Mouse (Mus musculus) CD4-positive, CD25-positive, alpha-beta regulatory T cell, adult 4 months (primary cell): ENCODE results near the gene Hlcs. TPM values are rescaled to one million over a fixed set of nuclear protein-coding genes. Genes with fewer than 3 reads are reported as not detected.

Source experiments
- ATAC-seq: one replicate; pipeline ENCODE4 v1.8.0; 2017
- polyA plus RNA-seq, 2 experiments: library from polyadenylated mRNA; unstranded; fragments of 100-300 nt; shearing (Covaris generic); gene quantifications; one replicate each; pipeline ENCODE4 v1.2.1; 2017

The Hlcs gene
- polyA plus RNA-seq, 2 experiments from 2014 or later, result 7.3 to 9.3 TPM

DNA sequence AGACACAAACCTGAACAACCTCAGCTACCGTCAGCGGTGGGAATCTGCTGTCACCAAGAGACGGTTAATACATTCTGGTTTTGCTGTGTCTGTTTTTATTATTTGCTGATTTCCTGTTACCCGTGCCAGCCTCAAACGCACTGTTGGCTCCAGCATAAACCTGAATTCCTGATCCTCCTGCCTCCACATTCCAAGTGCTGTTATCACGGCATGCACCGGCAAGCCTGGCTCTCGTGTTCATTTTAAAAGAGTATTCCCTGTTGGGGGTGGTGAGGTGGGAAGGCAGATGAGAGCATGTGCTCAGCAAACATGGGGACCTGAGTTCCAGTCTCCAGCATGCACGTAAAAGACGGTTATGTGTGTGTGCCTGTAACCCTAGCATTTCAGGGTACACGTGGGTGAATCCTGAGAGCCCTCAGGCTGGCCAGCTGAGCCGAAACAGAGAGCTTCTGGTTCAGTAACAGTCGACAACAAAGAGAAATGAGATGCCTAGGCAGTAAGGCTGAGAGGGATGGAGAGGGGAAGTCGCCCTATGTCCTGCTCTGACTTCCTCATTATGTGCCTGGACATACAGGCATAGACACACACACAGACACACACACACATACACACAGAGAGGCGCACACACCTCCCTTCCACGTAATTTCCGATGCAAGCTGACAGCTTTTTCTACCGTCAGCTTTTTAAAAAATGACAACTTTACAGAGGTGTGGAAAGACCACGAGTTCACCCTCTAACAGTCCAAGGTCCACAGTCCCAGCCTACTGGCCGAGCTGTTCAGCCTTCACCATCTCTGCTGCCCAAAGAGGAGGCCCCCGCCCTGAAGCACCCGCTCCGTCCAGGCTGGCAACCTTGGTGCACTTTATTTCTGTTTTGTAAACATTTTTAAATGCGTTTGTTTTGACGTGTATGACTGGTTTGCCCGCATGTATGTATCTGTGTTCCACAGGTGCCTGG is 107.6 kb downstream of the Hlcs start:
- no peak for ATAC-seq

DNA sequence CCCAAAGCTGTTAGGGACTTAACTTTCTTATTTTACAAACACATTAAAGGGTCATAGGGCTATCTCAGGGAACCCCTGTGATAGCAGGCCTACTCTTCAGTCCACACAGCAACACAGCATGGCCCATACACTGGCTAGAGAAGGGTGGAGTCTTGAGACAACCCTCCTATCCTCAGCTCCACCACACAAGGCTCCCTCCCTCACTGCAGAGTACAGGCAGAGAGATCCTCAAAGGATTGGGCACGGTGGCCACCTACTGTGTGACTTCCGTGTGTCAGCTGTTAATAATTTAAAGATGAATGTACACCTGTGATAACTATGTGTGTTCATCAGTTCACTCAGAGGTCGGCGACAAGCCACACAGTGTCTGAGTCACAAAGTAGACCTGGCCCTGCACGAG is 112.0 kb downstream of the Hlcs start:
- no peak for ATAC-seq

DNA sequence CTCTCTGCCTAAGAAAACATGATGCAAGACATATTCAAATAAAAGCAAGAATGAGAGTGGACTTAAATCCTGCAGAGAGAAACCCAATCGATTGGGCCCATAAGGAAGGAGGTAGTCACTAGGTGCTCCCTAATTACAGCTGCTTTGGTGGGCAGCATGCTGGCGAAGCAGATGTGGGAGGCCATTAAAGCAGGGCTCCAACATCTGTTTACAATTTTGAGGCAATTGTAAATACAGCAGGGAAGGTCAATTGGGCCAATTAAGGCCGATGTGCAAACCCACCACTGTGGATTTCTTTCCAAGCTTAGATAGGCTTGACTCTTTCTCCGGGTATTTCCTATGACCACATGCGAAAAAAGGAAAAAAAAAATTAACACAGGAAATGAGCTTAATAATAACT is 117.5 kb downstream of the Hlcs start:
- ATAC-seq, result no peak

DNA sequence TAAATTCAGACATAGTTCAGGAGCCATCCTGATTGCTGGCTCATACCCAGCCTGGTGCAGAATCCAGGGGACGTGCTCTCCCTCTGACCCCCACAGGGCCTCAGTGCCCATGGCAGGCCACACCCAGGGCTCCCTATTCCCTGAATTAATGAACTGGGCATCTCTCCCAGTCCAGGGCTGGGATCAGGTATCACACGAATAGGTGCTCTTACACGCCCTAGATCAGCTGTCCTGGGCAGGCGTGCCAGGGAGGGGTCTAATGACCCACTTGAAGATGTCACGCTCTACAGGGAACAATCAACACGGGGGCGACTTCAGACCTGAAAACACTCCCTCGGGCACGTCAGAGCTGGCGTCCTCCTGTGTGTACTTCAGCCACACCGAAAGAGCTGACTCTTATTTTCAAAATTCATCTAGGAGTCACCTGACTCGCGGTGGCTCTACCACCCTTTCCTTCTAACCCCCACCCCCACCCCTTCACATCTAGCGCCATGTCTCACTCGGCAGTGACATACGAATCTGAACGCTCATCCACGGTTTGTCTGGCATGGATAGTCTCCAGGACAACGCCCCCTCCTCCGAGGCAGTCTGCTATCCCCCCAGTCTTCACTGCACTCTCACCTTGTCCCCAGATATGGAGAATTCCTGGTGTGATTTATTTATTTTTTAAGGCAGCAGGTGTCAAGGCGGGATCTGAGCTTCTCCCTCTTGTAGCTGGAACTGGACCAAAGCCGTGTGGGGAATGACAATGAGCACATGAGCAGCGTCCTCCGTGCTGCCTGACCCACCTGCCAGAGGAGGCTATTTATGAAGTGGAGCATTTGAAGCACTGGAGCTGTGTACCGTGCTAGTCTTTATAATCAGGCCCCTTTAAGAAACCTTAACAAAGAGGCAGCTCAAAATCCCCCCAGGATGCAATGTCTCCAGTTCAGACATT is 121.7 kb downstream of the Hlcs start:
- ATAC-seq, result no peak

DNA sequence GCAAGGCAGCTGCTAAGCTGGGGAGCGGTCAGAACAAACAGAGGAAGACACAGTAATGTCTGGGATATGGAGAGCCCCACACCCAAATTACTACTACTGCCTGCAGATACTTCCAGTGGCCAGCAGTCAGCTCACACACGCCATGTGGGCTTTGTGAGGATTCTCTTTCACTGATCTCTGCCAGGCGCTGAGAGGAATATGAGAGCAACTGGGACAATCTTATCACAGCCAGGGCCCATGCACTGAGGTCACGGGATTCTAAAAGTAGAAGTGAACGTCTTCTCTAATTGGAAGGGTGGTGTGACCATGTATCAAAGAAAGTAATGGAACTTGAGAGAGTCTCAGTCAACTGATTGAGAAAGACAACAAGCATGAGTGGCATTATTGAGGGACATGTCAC is 123.1 kb downstream of the Hlcs start:
- no peak for ATAC-seq

DNA sequence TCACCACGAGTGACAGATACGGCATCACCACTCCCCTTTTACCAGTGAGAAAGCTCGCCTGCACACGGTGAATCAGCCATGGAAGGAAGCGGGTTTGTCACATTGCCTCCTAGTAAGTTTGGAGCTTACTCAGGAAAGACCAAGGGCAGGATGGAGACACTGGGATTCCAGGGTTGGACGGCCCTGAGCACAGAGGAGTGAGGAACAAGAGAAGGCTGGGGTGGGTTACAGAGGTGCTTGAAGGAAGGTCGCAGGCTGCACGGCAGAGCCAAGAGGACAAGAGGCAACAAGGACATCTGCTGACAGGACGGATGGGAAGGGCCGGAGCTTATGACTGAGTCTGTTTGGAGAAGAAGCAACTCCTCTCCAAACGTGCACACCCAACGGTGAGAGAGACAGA is 126.8 kb downstream of the Hlcs start:
- no peak for ATAC-seq

DNA sequence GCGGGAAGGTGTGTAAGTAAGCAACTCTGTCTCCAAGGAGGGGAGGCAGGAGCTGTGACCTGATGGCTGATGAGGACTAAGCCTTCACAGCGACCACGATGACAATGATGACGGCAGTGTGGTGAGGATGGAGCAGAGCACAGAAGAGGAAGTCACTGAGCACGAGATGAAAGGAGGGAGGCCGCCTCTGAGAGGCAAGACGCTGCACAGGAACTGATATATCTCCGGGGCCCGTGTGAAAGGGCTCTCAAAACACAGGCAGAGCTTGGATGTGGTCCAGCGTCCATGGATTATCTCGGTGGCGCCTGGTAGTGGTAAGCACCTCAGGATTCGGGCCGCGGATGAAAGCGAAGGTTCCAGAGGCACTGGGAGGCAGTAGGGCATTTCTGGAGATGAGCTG is 127.9 kb downstream of the Hlcs start:
- ATAC-seq, result peak; percentile 98

DNA sequence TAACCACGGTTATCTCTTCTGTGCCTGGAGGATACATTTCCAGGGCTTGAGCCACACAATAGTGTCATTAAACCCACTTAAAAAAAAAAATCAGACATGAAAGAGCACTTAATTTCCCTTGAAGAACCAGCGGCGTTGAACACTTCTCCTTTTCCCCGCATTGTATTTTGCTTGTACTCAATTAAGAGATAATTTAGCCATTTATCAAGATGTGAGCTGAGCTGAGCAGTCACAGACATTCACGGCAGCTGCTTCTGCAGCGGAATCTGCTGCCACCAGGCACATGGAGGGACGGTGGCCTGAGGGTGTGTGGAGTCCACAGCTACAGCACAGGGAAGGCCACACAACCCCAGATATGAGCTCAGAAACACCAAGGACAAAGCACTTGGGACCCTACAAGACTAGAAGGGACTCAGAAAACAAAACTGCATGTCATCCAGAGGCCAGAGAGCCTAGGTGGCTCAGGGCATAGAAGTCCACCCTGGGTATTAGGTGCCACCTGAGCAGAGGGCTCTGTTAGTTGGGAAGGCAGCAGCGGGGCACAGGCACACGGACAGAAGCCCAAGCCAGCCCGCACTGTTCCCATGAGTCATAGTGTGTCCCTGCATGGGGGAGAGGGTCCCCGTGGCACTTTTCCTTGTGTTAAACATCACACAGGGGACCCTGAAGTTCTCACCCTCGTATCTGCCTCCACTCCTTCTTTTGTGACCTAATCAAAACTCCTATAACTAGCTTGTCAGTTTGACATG is 133.1 kb downstream of the Hlcs start:
- ATAC-seq, result no peak

DNA sequence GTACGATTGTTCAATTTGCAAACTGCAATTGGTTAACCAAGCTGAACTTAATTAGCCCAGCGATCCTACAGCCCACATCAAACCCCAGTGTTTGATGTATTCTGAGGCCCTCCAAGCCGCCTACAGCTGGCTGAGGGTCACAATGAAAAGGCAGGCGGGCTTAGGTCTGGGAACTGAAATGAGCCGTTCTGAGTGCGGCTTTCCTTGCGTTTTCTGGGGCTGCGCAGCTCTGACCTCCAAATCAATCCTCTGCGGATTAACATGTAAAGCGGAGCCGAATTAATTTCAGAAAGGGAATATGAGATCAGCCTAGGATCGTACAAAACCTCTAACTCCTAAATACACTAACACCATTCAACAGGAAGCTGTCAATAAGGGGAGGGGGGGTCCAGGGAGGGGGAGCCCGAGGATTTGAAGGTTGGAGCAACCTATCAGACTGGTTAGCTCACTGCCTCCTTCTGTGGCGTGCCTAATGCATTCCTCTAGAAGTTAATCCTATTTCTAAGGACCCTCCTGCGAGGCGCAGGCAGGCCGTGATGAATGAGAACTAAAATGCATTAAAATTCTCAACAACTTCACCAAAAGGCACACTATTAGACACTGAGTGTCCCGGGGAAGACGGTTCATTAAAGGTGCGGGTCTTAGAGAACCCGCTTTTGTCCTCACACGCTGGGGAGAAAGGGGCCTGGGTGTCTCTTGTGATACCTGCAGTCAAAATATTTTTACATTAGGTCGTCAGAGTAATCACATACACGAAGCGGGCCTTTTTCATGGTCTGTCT is 133.8 kb downstream of the Hlcs start:
- ATAC-seq, result no peak

DNA sequence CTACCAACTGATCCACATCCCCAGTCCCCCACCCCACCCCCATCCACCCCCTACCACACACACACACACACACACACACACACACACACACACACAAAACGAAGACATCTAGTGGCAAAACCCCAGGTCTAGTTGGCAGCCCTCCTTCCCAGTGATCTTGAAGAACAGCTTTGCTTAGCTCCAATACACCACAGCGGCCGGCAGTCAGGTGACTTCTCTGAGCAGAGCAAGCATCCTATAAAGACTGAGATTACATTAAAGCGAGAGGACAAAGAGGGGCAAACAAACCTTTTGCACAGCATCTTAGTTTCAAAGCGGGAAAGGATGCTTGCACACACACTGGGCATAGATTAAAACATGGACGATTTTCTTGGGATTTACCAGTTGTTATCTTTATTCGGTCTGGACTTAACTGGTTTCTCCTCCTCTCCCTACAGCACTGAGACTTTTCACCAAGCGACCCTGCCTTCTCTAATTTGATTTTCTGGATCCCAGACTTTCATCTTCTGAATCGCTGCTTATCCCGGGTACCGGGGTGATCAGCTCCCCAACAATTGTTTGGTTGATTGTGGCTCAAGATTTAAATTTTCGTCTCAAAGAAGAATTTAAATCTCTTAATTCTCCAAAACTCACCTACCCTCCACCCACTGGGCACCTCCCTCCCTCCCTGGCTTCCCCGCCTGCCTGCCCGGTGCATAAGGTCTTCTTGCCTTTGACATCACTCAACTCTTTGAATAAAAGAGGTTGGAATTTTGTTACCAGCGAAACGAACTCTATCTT is 134.7 kb downstream of the Hlcs start:
- ATAC-seq, result no peak

DNA sequence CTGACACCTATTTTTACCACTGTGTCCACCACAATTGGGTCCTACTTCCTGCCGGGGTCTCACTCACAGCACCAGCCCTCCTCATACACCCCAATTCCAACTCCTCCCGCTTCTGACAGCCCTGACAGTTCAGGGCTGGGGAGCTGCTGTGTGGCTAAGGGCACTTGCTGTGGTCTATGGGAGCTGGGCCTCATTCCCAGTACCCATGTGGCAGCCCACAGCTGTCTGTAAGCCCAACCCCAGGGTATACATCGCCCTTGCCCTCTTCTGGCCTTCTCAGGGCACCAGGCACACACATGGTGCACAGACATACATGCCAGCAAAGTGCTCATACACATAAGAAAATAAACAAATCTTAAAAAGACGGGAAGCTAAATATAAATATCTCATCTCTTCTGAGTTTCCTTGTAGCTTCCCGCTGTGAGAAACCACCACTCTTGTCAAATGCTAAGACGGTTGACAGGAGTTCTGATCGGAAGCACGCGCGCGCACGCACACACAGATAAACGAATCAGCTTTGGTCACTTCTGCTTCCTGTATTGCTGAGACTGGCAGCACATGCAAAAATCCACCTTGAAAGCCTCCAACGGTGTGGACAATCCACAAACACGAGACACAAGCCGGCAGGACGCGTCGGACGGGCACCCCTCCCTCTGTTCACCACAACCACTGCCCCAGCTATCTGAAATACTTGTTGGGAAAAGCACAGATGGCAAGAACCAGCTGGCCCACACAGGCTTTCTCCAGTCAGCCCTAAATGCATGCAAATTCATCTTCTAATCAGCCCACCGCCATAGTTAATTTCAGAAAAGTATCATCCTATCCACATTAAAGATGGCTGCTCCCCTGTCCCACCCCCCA is 136.1 kb downstream of the Hlcs start:
- ATAC-seq, result no peak

DNA sequence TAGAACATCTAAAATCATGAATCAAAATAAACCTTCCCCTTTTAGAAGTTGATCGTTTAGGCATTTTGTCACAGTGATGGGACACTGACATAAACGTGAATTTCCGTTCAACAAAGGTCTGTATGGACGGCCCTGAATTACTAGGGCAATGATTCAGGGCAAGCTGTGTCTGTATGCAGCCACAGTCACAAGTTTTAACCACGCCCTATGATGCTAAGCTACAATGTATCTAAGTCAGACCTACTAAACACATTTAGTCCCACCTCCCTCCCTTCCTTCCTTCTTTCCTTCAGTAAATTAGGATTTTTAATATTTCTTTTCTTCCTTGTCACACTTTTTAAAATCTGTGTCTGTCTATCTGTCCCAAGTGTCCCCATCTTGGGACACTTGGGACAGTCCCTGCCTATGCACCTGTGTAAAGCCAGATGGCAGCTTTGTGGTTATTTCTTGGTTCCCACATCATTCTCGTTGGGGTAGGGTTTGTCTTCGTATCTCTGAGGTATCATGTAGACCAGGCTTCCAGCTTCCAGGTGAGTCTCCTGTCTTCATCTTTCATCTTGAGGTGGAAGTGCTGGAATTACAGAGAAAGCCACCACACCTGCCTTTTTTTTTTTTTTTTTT is 137.9 kb downstream of the Hlcs start:
- ATAC-seq, result no peak

DNA sequence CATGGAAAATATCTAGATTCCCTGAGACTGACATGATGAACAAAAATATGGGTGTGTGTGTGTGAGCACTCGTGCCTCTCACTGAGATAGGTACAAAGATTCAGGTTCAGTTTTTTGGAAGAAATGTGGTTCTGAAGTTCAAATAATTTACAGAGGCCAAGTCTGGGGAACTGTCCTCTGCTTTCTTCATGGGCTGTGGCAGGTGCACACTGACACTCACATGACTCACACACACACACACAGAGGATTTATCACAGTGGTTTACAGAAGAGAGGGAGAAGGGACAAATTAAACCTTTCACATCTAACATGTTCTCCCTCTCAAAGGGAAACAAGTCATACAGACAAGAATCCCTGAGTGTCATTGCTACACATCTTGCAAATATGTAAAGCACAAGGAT is 140.0 kb downstream of the Hlcs start:
- ATAC-seq, result no peak

DNA sequence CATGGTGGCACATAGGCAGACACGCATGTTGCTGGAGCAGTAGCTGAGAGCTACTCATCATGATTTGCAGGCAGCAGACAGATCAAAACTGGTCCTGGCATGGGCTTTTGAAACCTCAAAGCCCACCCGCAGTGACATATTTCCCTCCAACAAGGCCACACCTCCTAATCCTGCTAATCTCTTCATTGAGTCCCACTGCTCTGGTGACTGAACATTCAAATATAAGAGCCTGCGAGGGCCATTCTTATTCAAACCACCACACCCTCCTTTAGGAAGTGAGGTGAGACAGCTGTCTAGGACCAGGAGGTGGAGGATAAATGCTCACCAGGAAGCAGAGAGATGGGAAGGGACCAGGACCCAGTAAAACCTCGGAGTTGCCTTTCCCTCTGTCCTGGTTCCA is 143.2 kb downstream of the Hlcs start:
- ATAC-seq, result no peak

DNA sequence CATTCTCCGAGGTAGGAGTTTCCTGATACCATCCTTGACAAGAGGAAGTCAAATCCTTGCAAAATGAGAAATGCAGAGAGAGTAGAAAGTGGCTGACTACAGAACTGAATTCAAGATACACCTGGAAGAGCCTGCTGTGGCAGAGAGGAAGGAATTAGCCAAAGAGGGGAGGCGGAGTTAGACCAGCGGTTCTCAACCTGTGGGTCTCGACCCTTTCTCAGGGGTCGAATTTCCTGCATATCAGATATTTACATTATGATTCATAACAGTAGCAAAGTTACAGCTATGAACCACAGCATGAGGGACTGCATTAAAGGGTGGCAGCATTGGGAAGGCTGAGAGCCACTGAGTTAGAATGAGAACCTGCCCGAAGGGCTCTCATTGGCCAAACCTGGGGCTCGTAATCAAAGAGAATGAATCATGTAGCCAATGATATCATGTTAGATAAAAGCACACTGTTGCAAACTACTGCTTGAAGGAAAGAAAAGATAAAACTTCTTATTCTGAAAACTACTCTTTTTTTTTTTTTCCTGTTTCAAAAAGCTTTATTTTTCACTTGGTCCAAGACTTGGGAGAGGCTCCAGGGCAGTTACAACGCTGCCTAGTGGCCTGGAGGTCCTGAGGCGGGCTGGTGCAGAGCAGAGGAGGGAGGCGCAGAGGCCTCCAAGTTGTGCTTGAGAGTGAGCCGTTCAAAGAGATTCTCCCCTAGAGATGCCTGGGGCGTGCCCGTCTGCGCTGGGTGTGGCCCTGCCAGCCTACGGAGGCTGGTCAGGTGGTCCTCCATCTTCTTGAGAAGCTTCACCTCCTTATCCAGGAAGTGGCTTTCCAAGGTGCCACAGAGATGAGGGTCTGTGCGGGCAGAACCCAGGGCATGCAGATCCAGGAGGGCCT is 144.5 kb downstream of the Hlcs start:
- no peak for ATAC-seq

DNA sequence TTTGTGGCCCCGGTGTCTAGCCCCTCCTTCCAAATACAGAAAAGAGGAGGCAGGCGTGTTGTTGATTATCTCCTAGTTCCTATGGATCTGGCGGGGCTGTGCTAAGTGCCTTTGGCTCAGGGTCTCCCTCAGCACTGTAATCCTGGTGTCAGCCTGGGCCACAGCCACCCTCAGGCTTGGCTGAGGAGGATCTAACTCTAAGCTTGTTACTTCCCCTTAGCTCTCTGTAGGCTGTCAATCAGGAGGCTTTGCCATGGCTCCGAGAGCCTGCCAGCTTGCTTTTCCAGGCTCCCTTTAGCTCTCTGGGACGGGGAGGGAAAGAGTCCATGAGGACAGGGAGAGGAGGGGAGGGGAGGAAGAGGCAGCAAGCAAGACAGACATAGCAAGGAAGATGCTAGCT is 148.4 kb downstream of the Hlcs start:
- ATAC-seq, result no peak

DNA sequence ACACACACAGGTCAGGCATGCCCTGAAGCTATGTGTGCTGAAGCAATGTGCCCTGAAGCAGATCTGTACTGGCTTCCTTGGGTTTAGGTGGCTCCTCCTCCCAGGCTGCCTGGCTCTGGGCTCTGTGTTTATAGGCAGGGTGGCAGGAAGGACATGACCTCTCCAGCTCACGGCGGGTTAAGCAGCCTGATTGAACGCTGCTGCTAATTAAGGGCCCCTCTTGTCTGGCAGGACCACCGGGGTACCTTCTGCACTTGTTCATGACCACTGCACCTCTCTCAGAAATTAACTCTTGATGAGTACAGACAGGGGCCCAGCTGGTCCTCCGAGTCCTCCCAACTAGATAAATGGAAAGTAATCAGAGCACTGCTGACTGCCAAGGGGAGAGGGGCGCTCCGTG is 149.1 kb downstream of the Hlcs start:
- ATAC-seq, result no peak

DNA sequence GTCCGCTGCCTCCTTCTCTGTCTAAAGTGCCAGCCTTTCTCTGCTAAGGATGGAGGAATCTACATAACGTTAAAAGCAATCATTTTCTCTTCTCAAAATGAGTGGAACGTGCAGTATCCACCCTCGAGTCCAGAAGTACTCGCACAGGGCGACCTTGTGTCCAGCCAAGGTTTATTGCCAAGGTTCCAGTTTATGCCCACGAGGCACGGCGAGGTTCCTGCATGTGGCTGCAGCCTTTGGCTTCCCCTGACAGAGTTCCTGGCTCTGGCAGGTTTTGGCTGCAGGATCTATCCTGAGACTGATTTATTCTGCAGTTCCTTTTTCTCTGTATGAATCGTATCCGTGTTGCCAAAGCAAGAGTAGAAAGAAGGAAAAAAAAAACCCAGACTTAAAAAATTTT is 150.3 kb downstream of the Hlcs start:
- no peak for ATAC-seq

DNA sequence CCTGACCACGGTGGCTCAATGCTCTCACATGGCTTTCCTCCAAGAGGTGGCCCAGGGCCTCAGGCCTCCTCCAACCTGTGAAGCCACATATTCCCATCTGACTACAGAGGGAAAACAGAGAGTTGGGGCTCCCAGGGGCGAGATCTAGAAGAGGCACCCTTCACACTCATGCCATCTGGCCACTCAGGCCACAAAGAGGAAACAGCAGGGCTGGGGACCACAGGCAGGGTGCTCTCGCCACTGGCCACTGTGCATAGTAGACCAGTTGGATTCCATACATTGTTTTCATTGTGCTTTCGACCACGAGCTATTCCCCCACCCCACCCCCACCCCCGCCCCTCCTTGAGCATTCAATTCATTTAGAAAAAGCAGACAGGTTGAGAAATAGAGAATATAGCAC is 151.4 kb downstream of the Hlcs start:
- ATAC-seq, result no peak
